Mouse (Mus musculus): ENCODE measurements around the gene Akap1. TPM values are rescaled to one million over a fixed set of nuclear protein-coding genes. Genes with fewer than 3 reads are reported as not detected.

Gene Akap1
- polyA plus RNA-seq, 1 experiment = 25.4 TPM

DNA sequence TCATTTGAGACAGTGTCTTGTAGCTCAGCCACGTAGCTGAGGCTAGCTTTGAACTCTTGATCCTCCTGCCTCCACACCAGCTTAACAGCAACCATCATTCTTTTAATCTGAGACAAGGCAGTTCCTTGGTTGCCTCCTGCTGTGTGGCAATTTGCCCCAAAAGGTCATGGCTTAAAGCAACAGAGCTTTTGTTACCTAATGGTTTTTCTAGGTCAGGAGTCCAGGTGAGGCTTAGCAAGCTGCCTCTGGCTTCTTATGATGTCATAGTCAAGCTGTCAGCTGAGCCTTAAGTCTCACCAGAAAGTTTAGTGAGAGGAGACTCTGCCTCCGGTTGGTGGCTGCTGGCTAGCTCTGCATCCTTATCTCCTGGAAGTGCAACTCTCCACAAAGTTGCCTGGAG lies 41.2 kb upstream of the Akap1 start:
- no peaks in the 10 kb centered on the region for H3K36me3 ChIP-seq (ENCODE audit: control insufficient read depth, insufficient read depth)
- H3K4me3 ChIP-seq = no peak overlapping the region
- H3K79me2 ChIP-seq (ENCODE audit: control insufficient read depth, insufficient read depth) = no peaks in the 10 kb centered on the region
- no peaks in the 10 kb centered on the region for H3K27me3 ChIP-seq (ENCODE audit: control insufficient read depth, insufficient read depth, insufficient read length)
- no peak overlapping the region for H3ac ChIP-seq (ENCODE audit: control insufficient read depth, insufficient read length)
- TF ChIP-seq USF1 (IDR thresholded peaks at IDR 0.05; ENCODE audit: low read depth) (no peak), TCF12 (IDR thresholded peaks at IDR 0.05; ENCODE audit: insufficient read depth, poor library complexity, severe bottlenecking) (no peak), MAX (IDR thresholded peaks at IDR 0.05; ENCODE audit: low read depth) (no peak), POLR2A (IDR thresholded peaks at IDR 0.05; ENCODE audit: insufficient read length, low read depth) (no peak)
- no peak overlapping the region for H3K4me2 ChIP-seq (ENCODE audit: low read depth)

DNA sequence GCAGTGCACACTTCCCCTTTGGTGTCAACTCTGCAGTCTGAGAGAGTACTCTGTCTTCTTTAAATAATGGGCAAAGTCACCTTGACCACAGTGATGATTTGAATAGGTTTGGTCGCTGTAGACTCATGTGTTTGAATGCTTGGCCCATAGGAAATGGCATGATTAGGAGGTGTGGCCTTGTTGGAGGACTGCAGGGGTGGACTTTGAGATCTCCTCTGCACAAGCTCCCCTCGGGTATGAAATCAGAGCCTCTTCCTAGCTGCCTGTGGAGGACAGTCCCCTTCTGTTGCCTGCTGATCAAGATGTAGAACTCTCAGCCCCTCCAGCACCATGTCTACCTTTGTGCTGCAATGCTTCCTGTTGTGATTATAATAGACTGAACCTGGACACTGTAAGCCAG lies 39.7 kb upstream of the Akap1 start:
- Histone ChIP-seq H3K27me3 (ENCODE audit: control insufficient read depth, insufficient read depth, insufficient read length) (no peaks in the 10 kb centered on the region), H3K4me3 (no peak overlapping the region)
- TF ChIP-seq MYOD1 (IDR thresholded peaks at IDR 0.05; ENCODE audit: control insufficient read depth in 1 of 3, insufficient read length in 2 of 3, low read depth in 2 of 3) (no peak), TCF12 (IDR thresholded peaks at IDR 0.05; ENCODE audit: insufficient read depth, poor library complexity, severe bottlenecking) (no peak), MYOG (IDR thresholded peaks at IDR 0.05; ENCODE audit: control insufficient read depth in 1 of 3, insufficient read depth in 1 of 3, insufficient read length in 2 of 3, low read depth in 2 of 3) (no peak), MAX (IDR thresholded peaks at IDR 0.05; ENCODE audit: low read depth) (no peak), E2F4 (IDR thresholded peaks at IDR 0.05; ENCODE audit: insufficient read depth) (no peak), CEBPB (IDR thresholded peaks at IDR 0.05; ENCODE audit: insufficient read depth, poor library complexity, severe bottlenecking) (no peak), POLR2AphosphoS2 (IDR thresholded peaks at IDR 0.05; ENCODE audit: insufficient read length, low read depth) (no peak), POLR2A (IDR thresholded peaks at IDR 0.05; ENCODE audit: insufficient read length, low read depth) (no peak), REST (IDR thresholded peaks at IDR 0.05; ENCODE audit: insufficient read depth, insufficient read length) (no peak), SRF (IDR thresholded peaks at IDR 0.05; ENCODE audit: control insufficient read depth, insufficient read length, low read depth) (no peak), TCF3 (IDR thresholded peaks at IDR 0.05; ENCODE audit: insufficient read length, low read depth) (no peak), USF1 (IDR thresholded peaks at IDR 0.05; ENCODE audit: low read depth) (no peak)

DNA sequence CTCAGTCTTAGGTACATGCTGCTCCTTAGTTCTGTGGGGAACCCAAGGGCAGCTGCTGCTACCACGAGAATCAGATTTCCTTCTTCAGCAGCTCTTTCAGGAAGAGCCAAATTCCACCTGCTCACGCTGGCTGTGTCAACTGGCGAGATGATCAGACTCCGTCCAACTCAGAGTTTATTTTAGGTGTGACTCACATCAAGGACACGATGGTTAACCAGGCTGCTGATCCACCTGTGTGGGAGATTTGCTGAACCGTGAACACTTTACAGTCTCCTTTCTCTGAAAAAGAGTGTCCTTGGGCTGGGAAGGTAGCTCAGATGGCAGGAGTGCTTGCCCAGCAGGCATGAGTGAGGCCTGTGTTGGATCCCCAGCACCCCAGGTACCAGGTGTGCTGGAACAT lies 38.4 kb upstream of the Akap1 start:
- Histone ChIP-seq H3K27me3 (ENCODE audit: control insufficient read depth, insufficient read depth, insufficient read length) (no peaks in the 10 kb centered on the region), H3ac (ENCODE audit: control insufficient read depth, insufficient read length) (no peak overlapping the region), H3K79me2 (ENCODE audit: control insufficient read depth, insufficient read depth) (no peaks in the 10 kb centered on the region), H3K4me2 (ENCODE audit: low read depth) (no peak overlapping the region), H3K4me3 (no peak overlapping the region), H3K36me3 (ENCODE audit: control insufficient read depth, insufficient read depth) (no peaks in the 10 kb centered on the region)
- peak; percentile 39 for TF ChIP-seq TCF12 (IDR thresholded peaks at IDR 0.05; ENCODE audit: insufficient read depth, poor library complexity, severe bottlenecking)
- TF ChIP-seq CEBPB (IDR thresholded peaks at IDR 0.05; ENCODE audit: insufficient read depth, poor library complexity, severe bottlenecking) = no peak
- no peak for TF ChIP-seq E2F4 (IDR thresholded peaks at IDR 0.05; ENCODE audit: insufficient read depth)
- no peak for TF ChIP-seq SRF (IDR thresholded peaks at IDR 0.05; ENCODE audit: control insufficient read depth, insufficient read length, low read depth)
- TF ChIP-seq POLR2A (IDR thresholded peaks at IDR 0.05; ENCODE audit: insufficient read length, low read depth) = no peak
- peak in 2 of 3 experiments; percentile 60 to 80 for TF ChIP-seq MYOG (IDR thresholded peaks at IDR 0.05; ENCODE audit: control insufficient read depth in 1 of 3, insufficient read depth in 1 of 3, insufficient read length in 2 of 3, low read depth in 2 of 3)
- TF ChIP-seq USF1 (IDR thresholded peaks at IDR 0.05; ENCODE audit: low read depth) = no peak
- TF ChIP-seq MYOD1 (IDR thresholded peaks at IDR 0.05; ENCODE audit: control insufficient read depth in 1 of 3, insufficient read length in 2 of 3, low read depth in 2 of 3) = peak in 2 of 3 experiments; percentile 18 to 70
- TF ChIP-seq TCF3 (IDR thresholded peaks at IDR 0.05; ENCODE audit: insufficient read length, low read depth) = no peak
- TF ChIP-seq POLR2AphosphoS2 (IDR thresholded peaks at IDR 0.05; ENCODE audit: insufficient read length, low read depth) = no peak
- no peak for TF ChIP-seq MAX (IDR thresholded peaks at IDR 0.05; ENCODE audit: low read depth)
- TF ChIP-seq REST (IDR thresholded peaks at IDR 0.05; ENCODE audit: insufficient read depth, insufficient read length) = no peak

More for the DNA sequence above, 39.7 kb upstream of the Akap1 start:
- Histone ChIP-seq H3K79me2 (ENCODE audit: control insufficient read depth, insufficient read depth) (no peaks in the 10 kb centered on the region), H3K4me2 (ENCODE audit: low read depth) (no peak overlapping the region), H3ac (ENCODE audit: control insufficient read depth, insufficient read length) (no peak overlapping the region), H3K36me3 (ENCODE audit: control insufficient read depth, insufficient read depth) (no peaks in the 10 kb centered on the region)

DNA sequence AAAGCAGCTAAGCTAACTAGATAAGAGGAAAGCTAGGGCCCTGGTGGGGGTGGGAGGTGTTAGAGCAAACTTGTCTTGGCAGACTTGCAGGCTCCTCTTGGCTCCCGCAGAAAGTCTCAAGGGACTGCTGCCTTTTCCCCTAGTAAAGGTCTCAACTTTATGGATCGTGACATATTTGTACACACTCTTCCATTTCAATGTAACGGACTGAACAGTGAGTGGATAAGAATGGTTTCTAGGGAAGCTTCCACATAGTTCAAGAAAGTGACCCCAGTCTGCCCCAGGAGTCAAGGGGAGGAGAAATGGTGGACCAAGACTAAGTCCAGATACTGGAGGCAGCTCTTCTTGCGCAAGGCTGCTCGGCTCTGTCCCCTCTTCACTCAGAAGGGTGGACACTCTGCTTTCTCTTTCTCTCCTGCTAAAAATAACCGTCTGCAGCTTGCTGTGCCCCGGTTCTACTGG lies 37.0 kb upstream of the Akap1 start:
- H3ac ChIP-seq (ENCODE audit: control insufficient read depth, insufficient read length) = no peak overlapping the region
- no peaks in the 10 kb centered on the region for H3K79me2 ChIP-seq (ENCODE audit: control insufficient read depth, insufficient read depth)
- TF ChIP-seq CEBPB (IDR thresholded peaks at IDR 0.05; ENCODE audit: insufficient read depth, poor library complexity, severe bottlenecking) (peak; percentile 53; the same call in 1 of the 2 replicates), TCF3 (IDR thresholded peaks at IDR 0.05; ENCODE audit: insufficient read length, low read depth) (no peak)
- no peaks in the 10 kb centered on the region for H3K27me3 ChIP-seq (ENCODE audit: control insufficient read depth, insufficient read depth, insufficient read length)
- no peak overlapping the region for H3K4me2 ChIP-seq (ENCODE audit: low read depth)
- no peak overlapping the region for H3K4me3 ChIP-seq
- no peaks in the 10 kb centered on the region for H3K36me3 ChIP-seq (ENCODE audit: control insufficient read depth, insufficient read depth)

DNA sequence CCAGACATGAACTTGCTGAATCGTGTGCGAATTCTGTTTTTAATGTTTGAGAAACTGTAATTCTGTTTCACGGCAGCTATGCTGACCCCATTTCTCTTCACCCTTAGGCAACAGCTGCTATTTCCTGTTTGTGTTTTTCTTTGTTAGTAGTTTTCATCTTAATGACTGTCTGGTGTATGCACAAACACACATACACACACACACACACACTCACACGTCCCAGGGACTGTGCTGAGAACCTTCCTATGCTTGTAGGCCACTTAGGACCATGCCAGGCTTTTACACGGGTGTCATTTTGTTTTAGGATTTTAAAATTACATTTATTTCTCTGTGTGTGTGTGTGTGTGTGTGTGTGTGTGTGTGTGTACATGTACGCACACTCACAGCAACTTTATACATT lies 35.2 kb upstream of the Akap1 start:
- no peak overlapping the region for H3K4me2 ChIP-seq (ENCODE audit: low read depth)
- H3K79me2 ChIP-seq (ENCODE audit: control insufficient read depth, insufficient read depth) = no peaks in the 10 kb centered on the region
- H3K27me3 ChIP-seq (ENCODE audit: control insufficient read depth, insufficient read depth, insufficient read length) = no peaks in the 10 kb centered on the region
- H3K36me3 ChIP-seq (ENCODE audit: control insufficient read depth, insufficient read depth) = no peaks in the 10 kb centered on the region
- H3K4me3 ChIP-seq = no peak overlapping the region
- no peak overlapping the region for H3ac ChIP-seq (ENCODE audit: control insufficient read depth, insufficient read length)
- TF ChIP-seq TCF3 (IDR thresholded peaks at IDR 0.05; ENCODE audit: insufficient read length, low read depth) = no peak
- TF ChIP-seq REST (IDR thresholded peaks at IDR 0.05; ENCODE audit: insufficient read depth, insufficient read length) = no peak
- no peak for TF ChIP-seq MYOG (IDR thresholded peaks at IDR 0.05; ENCODE audit: control insufficient read depth in 1 of 3, insufficient read depth in 1 of 3, insufficient read length in 2 of 3, low read depth in 2 of 3)
- TF ChIP-seq CEBPB (IDR thresholded peaks at IDR 0.05; ENCODE audit: insufficient read depth, poor library complexity, severe bottlenecking) = no peak
- no peak for TF ChIP-seq POLR2AphosphoS2 (IDR thresholded peaks at IDR 0.05; ENCODE audit: insufficient read length, low read depth)
- TF ChIP-seq MAX (IDR thresholded peaks at IDR 0.05; ENCODE audit: low read depth) = no peak
- TF ChIP-seq SRF (IDR thresholded peaks at IDR 0.05; ENCODE audit: control insufficient read depth, insufficient read length, low read depth) = no peak
- TF ChIP-seq TCF12 (IDR thresholded peaks at IDR 0.05; ENCODE audit: insufficient read depth, poor library complexity, severe bottlenecking) = no peak
- no peak for TF ChIP-seq E2F4 (IDR thresholded peaks at IDR 0.05; ENCODE audit: insufficient read depth)

All from myocyte (in vitro differentiated cells).